Mouse (Mus musculus): ENCODE measurements at regions not wholly inside any gene's neighbourhood (a gene's known extent, or its start where the extent isn't known, plus 50 kb on each side); places are given as distances from the start of the nearest gene placed in this dataset.

DNA sequence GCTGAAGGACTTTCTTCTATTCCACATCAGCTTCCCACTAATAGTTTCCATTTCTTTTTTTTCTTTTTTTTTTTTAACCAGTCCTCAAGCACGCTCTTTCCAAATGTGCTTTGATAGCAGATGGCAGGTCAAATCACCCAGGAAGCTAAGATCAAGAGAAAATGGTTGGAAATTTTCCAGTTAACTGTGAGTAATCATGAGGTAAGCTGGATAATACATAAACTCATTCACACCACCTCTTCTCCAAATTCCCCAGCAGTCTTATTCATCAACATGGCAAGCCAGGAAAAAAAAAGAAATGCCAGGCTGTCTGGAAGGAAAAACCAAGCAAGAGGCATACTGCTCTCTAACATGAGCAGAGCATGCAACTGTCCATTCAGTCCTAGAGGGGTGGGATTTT lies 79.8 kb upstream of the Mtap start:
- Histone ChIP-seq H3K79me2 (replicated peaks; ENCODE audit: control insufficient read depth, extremely low read depth, insufficient read depth, poor library complexity, severe bottlenecking) (no peaks in the 10 kb centered on the region), H3K27me3 (replicated peaks) (no peaks in the 10 kb centered on the region), H3K4me2 (ENCODE audit: insufficient read depth, low read depth, poor library complexity, severe bottlenecking) (no peak overlapping the region), H3K36me3 (replicated peaks in 1 of 2; ENCODE audit: control insufficient read depth in 1 of 2, insufficient read depth in 1 of 2, low read length in 1 of 2) (no peaks in the 10 kb centered on the region), H3K27ac (ENCODE audit: insufficient read depth, low read depth) (no peak overlapping the region), H3K4me3 (replicated peaks in 1 of 3; ENCODE audit: low read depth in 2 of 3, low read length in 2 of 3, poor library complexity in 1 of 3) (no peak overlapping the region), H3K9me3 (replicated peaks; ENCODE audit: low read length) (no peaks in the 10 kb centered on the region), H3K9ac (ENCODE audit: insufficient read depth, low read depth) (no peak overlapping the region), H3K4me1 (ENCODE audit: control insufficient read depth in 1 of 2, insufficient read depth in 2 of 2) (no peaks in the 10 kb centered on the region)
- dilution Hi-C loops (cut with MboI; ENCODE audit: extremely low pct_ligation_motif_present, extremely low pct_unique_long_range_greater_than_20kb, low sequenced_read_pairs) = no loop called here
- in situ Hi-C loops (cut with MboI; ENCODE audit: low pct_ligation_motif_present, low pct_unique_long_range_greater_than_20kb, low sequenced_read_pairs) = no loop called here
- TF ChIP-seq EP300 (IDR thresholded peaks at IDR 0.05; ENCODE audit: low read length) (no peak), MEF2A (IDR thresholded peaks at IDR 0.05; ENCODE audit: borderline replicate concordance, low read depth, low read length) (no peak), POLR2A (IDR thresholded peaks at IDR 0.05; ENCODE audit: low read depth, low read length) (no peak), MYC (IDR thresholded peaks at IDR 0.05; ENCODE audit: low read depth, low read length) (no peak), JUND (conservative IDR thresholded peaks at IDR 0.05; ENCODE audit: low read depth, low read length) (no peak), UBTF (IDR thresholded peaks at IDR 0.05; ENCODE audit: low read depth, low read length) (no peak), USF1 (IDR thresholded peaks at IDR 0.05; ENCODE audit: low read depth, low read length) (no peak), USF2 (conservative IDR thresholded peaks at IDR 0.05; ENCODE audit: low read depth, low read length) (no peak), JUN (IDR thresholded peaks at IDR 0.05; ENCODE audit: insufficient read depth, low read depth, low read length) (no peak), ZNF384 (IDR thresholded peaks at IDR 0.05; ENCODE audit: low read depth, low read length) (no peak), RCOR1 (conservative IDR thresholded peaks at IDR 0.05; ENCODE audit: low read depth, low read length) (no peak), CHD2 (IDR thresholded peaks at IDR 0.05; ENCODE audit: low read length) (no peak), E2F4 (IDR thresholded peaks at IDR 0.05; ENCODE audit: insufficient replicate concordance, low read depth, low read length) (no peak), CTCF (conservative IDR thresholded peaks at IDR 0.05 in 1 of 2, IDR thresholded peaks at IDR 0.05 in 1 of 2; ENCODE audit: low read depth in 2 of 2, low read length in 2 of 2) (no peak), MAZ (IDR thresholded peaks at IDR 0.05; ENCODE audit: low read depth, low read length) (no peak), ETS1 (conservative IDR thresholded peaks at IDR 0.05; ENCODE audit: low read depth, low read length) (no peak), NELFE (IDR thresholded peaks at IDR 0.05; ENCODE audit: low read depth, low read length) (no peak), CHD1 (IDR thresholded peaks at IDR 0.05; ENCODE audit: low read depth, low read length) (no peak), TCF12 (IDR thresholded peaks at IDR 0.05; ENCODE audit: low read depth, low read length) (no peak)
- DNase-seq (ENCODE audit: extremely low read depth) = no peak

GRCm38 (mm10) chr4:89055969-89056368 lies 81.0 kb upstream of the Mtap start:
- Histone ChIP-seq H3K4me3 (replicated peaks in 1 of 3; ENCODE audit: low read depth in 2 of 3, low read length in 2 of 3, poor library complexity in 1 of 3) (no peak overlapping the region), H3K9me3 (replicated peaks; ENCODE audit: low read length) (no peaks in the 10 kb centered on the region), H3K4me2 (ENCODE audit: insufficient read depth, low read depth, poor library complexity, severe bottlenecking) (no peak overlapping the region), H3K9ac (ENCODE audit: insufficient read depth, low read depth) (no peak overlapping the region), H3K36me3 (replicated peaks in 1 of 2; ENCODE audit: control insufficient read depth in 1 of 2, insufficient read depth in 1 of 2, low read length in 1 of 2) (no peaks in the 10 kb centered on the region), H3K27me3 (replicated peaks) (no peaks in the 10 kb centered on the region), H3K79me2 (replicated peaks; ENCODE audit: control insufficient read depth, extremely low read depth, insufficient read depth, poor library complexity, severe bottlenecking) (no peaks in the 10 kb centered on the region), H3K27ac (ENCODE audit: insufficient read depth, low read depth) (no peak overlapping the region), H3K4me1 (ENCODE audit: control insufficient read depth in 1 of 2, insufficient read depth in 2 of 2) (no peaks in the 10 kb centered on the region)
- dilution Hi-C loops (cut with MboI; ENCODE audit: extremely low pct_ligation_motif_present, extremely low pct_unique_long_range_greater_than_20kb, low sequenced_read_pairs) = no loop called here
- TF ChIP-seq ETS1 (conservative IDR thresholded peaks at IDR 0.05; ENCODE audit: low read depth, low read length) = no peak
- TF ChIP-seq RCOR1 (conservative IDR thresholded peaks at IDR 0.05; ENCODE audit: low read depth, low read length) = no peak
- no peak for TF ChIP-seq MAZ (IDR thresholded peaks at IDR 0.05; ENCODE audit: low read depth, low read length)
- TF ChIP-seq JUN (IDR thresholded peaks at IDR 0.05; ENCODE audit: insufficient read depth, low read depth, low read length) = no peak
- no peak for TF ChIP-seq PAX5 (IDR thresholded peaks at IDR 0.05; ENCODE audit: low read length)
- TF ChIP-seq MAFK (IDR thresholded peaks at IDR 0.05; ENCODE audit: insufficient replicate concordance, low read length) = no peak
- no peak for TF ChIP-seq CHD2 (IDR thresholded peaks at IDR 0.05; ENCODE audit: low read length)
- no peak for TF ChIP-seq ZKSCAN1 (IDR thresholded peaks at IDR 0.05; ENCODE audit: borderline replicate concordance, low read depth, low read length)
- no peak for TF ChIP-seq GABPA (IDR thresholded peaks at IDR 0.05; ENCODE audit: insufficient replicate concordance, low read depth, low read length)
- TF ChIP-seq POLR2AphosphoS2 (IDR thresholded peaks at IDR 0.05; ENCODE audit: low read depth, low read length) = no peak
- DNase-seq (ENCODE audit: extremely low read depth) = no peak
- in situ Hi-C loops (cut with MboI; ENCODE audit: low pct_ligation_motif_present, low pct_unique_long_range_greater_than_20kb, low sequenced_read_pairs) = no loop called here
